Mouse (Mus musculus) liver, adult (tissue): Measurements from ENCODE around the gene Vmn2r46.
"Not testable (repeated sequence)": the region's sequence is repeated elsewhere in the genome, so short reads cannot be mapped to it uniquely, and the experiment has no call there.

Experiments
- GATA4 ChIP-seq: IDR thresholded peaks from 2 replicates; pipeline ENCODE4 v1.6.1; 2014; ENCODE audit warnings: mild to moderate bottlenecking, low read length; ENCODE audit not compliant: insufficient replicate concordance

Gene Vmn2r46

GRCm38 (mm10) chr7:9770471-9770870, at the start of gene Vmn2r46:
Vmn2r46 (minus strand) TSS chr7:9770571.
- TF ChIP-seq GATA4, result not testable (repeated sequence)
